Mouse (Mus musculus): Measurements from ENCODE around the gene Ikbip. TPM values are rescaled to one million over a fixed set of nuclear protein-coding genes. Genes with fewer than 3 reads are reported as not detected.

The Ikbip gene
- polyA plus RNA-seq, 1 experiment from 2014 or later = 25.7 TPM

DNA sequence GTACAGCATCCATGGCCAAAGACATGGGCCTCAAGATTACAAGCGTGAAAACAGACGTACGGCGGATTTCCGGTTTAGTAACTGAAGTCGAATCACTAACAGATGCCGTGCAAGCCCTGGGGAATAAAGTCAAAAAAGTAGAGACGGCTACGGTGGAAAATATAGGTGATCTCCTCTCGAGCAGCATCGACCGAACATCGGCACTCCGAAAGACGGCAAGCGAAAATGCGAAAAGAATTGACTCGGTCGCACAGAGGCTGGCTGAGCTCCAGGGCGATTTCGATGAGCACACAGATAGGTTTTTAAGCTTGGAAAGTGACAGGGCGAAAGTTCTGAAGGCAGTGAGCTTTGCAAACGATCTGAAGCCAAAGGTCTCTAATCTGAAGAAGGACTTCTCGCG, 19.2 kb downstream of the Ikbip start:
- ATAC-seq (ENCODE audit: low FRiP score) = no peak
- 92% methylated on average over 25 of the region's 25 CpGs for WGBS

DNA sequence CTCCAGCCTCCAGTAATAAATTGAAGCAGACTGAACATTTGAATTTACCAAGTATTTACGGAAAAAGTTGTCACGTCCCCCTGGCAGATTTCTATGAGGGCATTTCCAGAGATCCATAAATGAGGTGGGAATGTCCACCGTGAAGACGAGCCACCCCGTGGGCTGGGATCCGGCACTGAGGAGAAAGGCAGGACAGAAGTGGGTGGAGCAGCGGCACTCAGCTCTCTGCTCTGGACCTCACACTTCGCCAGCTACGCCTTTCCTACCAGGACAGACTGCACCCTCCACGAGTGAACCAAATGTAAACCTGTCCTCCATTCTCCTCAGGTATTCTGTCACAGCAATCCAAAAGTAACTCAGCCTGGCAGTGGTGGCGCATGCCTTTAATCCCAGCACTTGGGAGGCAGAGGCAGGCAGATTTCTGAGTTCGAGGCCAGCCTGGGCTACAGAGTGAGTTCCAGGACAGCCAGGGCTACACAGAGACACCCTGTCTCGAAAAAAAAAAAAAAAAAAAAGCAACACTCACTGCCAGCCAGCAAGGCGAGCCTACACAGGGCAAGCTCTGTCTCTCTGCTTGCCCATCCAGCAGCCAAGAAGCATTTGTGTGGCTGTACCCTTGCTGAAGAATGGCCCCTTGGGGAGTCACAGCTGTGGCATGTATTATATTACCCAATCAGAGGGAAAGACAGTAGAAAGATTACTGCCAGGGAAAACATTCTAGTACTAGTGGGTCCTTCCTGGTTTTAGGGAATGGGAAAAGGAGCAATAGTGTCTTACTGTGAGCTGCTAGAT, 20.3 kb downstream of the Ikbip start:
- no peaks in the 10 kb centered on the region for H3K27me3 ChIP-seq (ENCODE audit: control insufficient read depth, insufficient read depth, low read length)
- DNase-seq (ENCODE audit: low spot score) = no peak
- no peak overlapping the region for H3K9ac ChIP-seq (ENCODE audit: low read depth, low read length)
- H3K4me1 ChIP-seq (replicated peaks; ENCODE audit: control insufficient read depth, insufficient read depth, low read length) = no peaks in the 10 kb centered on the region
- H3K27ac ChIP-seq (ENCODE audit: low read depth, low read length) = no peak overlapping the region
- H3K4me2 ChIP-seq (replicated peaks; ENCODE audit: low read depth, low read length) = no peak overlapping the region
- WGBS = 96% methylated on average over 13 of the region's 14 CpGs
- H3K9me3 ChIP-seq (ENCODE audit: control insufficient read depth, low read length) = no peaks in the 10 kb centered on the region
- no peak overlapping the region for H3K4me3 ChIP-seq (ENCODE audit: low read depth, low read length)
- no peak for ATAC-seq (ENCODE audit: low FRiP score)
- no peaks in the 10 kb centered on the region for H3K36me3 ChIP-seq (ENCODE audit: control insufficient read depth, insufficient read depth, low read length)

More for the DNA sequence above, 19.2 kb downstream of the Ikbip start:
- Histone ChIP-seq H3K4me3 (ENCODE audit: low read depth, low read length) (no peak overlapping the region), H3K4me1 (replicated peaks; ENCODE audit: control insufficient read depth, insufficient read depth, low read length) (no peaks in the 10 kb centered on the region), H3K9ac (ENCODE audit: low read depth, low read length) (no peak overlapping the region), H3K9me3 (ENCODE audit: control insufficient read depth, low read length) (no peaks in the 10 kb centered on the region), H3K27me3 (ENCODE audit: control insufficient read depth, insufficient read depth, low read length) (no peaks in the 10 kb centered on the region), H3K27ac (ENCODE audit: low read depth, low read length) (no peak overlapping the region), H3K36me3 (ENCODE audit: control insufficient read depth, insufficient read depth, low read length) (no peaks in the 10 kb centered on the region), H3K4me2 (replicated peaks; ENCODE audit: low read depth, low read length) (no peak overlapping the region)
- DNase-seq (ENCODE audit: low spot score) = no peak

DNA sequence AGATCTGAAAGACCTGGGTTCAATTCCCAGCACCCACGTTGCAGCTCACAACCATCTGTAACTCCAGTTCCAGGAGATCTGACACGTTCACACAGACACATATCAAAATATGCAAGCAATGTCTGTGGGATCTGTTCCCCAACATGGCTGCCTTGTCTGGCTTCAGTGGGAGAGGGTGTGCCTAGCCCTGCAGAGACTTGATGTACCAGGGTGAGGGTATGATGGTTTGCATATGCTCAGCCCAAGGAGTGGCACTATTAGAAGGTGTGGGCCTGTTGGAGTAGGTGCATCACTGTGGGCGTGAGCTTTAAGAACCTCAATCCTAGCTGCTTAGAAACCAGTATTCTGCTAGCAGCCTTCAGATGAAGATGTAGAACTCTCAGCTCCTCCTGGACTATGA, 23.2 kb downstream of the Ikbip start:
- WGBS = 88% methylated on average over 3 of the region's 3 CpGs
- H3K9ac ChIP-seq (ENCODE audit: low read depth, low read length) = no peak overlapping the region
- H3K4me3 ChIP-seq (ENCODE audit: low read depth, low read length) = no peak overlapping the region
- DNase-seq (ENCODE audit: low spot score) (no peak), ATAC-seq (ENCODE audit: low FRiP score) (no peak)
- H3K27ac ChIP-seq (ENCODE audit: low read depth, low read length) = no peak overlapping the region
- H3K4me1 ChIP-seq (replicated peaks; ENCODE audit: control insufficient read depth, insufficient read depth, low read length) = no peaks in the 10 kb centered on the region
- H3K27me3 ChIP-seq (ENCODE audit: control insufficient read depth, insufficient read depth, low read length) = no peaks in the 10 kb centered on the region
- H3K36me3 ChIP-seq (ENCODE audit: control insufficient read depth, insufficient read depth, low read length) = no peaks in the 10 kb centered on the region
- no peaks in the 10 kb centered on the region for H3K9me3 ChIP-seq (ENCODE audit: control insufficient read depth, low read length)
- H3K4me2 ChIP-seq (replicated peaks; ENCODE audit: low read depth, low read length) = no peak overlapping the region

DNA sequence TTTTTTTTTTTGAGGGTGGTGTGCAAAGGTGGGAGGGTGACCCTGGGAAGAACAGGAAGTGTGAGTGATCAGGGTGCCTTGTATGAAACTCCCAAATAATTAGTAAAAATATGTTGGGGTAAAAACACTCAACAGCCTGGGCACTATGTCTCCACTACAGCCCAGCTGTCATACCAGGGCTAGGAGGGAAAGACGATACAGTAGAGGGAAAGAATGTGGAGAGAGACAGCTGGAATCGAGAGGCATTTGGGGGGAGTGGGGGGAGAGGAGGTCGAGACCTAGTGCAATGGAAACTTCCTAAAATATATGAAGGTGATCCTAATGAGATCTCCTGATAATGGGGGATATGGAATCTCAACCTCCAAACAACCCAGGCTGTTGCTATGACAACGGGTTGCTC, 27.1 kb downstream of the Ikbip start:
- Histone ChIP-seq H3K27ac (ENCODE audit: low read depth, low read length) (no peak overlapping the region), H3K4me3 (ENCODE audit: low read depth, low read length) (no peak overlapping the region), H3K36me3 (ENCODE audit: control insufficient read depth, insufficient read depth, low read length) (peaks cover 9% of the 10 kb centered on the region; the same call in 1 of the 2 replicates), H3K27me3 (ENCODE audit: control insufficient read depth, insufficient read depth, low read length) (no peaks in the 10 kb centered on the region), H3K4me1 (replicated peaks; ENCODE audit: control insufficient read depth, insufficient read depth, low read length) (no peaks in the 10 kb centered on the region), H3K4me2 (replicated peaks; ENCODE audit: low read depth, low read length) (no peak overlapping the region), H3K9ac (ENCODE audit: low read depth, low read length) (no peak overlapping the region), H3K9me3 (ENCODE audit: control insufficient read depth, low read length) (no peaks in the 10 kb centered on the region)
- ATAC-seq (ENCODE audit: low FRiP score) (no peak), DNase-seq (ENCODE audit: low spot score) (no peak)
- WGBS = 84% methylated on average over 4 of the region's 4 CpGs

DNA sequence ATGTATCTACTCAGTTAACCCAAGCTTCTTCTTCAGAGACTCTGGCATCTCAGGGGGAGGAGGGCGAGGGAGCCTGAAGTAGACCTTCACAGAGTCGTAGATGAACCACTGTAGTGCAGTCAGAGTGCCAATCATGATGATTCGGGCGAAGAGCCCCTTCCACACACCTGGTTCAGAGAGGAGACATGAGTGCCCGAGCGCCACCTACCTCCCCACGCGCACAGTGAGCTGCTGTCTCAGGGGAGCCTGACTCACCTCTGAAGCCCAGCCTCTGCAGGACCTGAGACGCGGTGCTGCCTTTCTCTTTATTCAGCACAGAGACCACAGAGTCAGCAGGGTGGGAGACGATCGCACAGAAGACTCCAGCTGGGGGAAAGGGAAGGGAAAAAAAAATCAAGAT, 34.2 kb downstream of the Ikbip start:
- Histone ChIP-seq H3K4me1 (replicated peaks; ENCODE audit: control insufficient read depth, insufficient read depth, low read length) (no peaks in the 10 kb centered on the region), H3K27me3 (ENCODE audit: control insufficient read depth, insufficient read depth, low read length) (no peaks in the 10 kb centered on the region), H3K27ac (ENCODE audit: low read depth, low read length) (no peak overlapping the region), H3K36me3 (ENCODE audit: control insufficient read depth, insufficient read depth, low read length) (peaks cover 40% of the 10 kb centered on the region), H3K9ac (ENCODE audit: low read depth, low read length) (no peak overlapping the region), H3K4me2 (replicated peaks; ENCODE audit: low read depth, low read length) (no peak overlapping the region), H3K4me3 (ENCODE audit: low read depth, low read length) (no peak overlapping the region), H3K9me3 (ENCODE audit: control insufficient read depth, low read length) (no peaks in the 10 kb centered on the region)
- DNase-seq (ENCODE audit: low spot score) (no peak), ATAC-seq (ENCODE audit: low FRiP score) (no peak)
- 92% methylated on average over 12 of the region's 12 CpGs for WGBS

DNA sequence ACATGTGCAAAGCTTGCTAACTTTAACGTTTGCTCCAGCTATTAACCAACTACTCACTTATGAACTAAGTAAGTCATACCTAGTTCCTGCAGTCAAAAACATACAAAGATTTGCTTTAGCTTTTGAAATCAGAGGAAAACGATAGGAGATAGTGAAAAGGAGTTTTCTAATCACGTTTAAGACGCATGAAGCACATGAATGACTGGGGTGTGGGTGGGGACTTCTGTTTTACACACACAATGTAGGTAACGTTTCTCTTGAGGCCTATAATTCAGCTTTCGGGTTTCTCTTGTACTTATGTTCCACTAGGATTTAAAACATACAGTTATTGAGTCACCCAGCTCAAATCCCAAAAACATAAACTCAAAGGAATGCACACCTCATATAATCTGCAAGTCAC, 39.9 kb downstream of the Ikbip start:
- no peaks in the 10 kb centered on the region for H3K9me3 ChIP-seq (ENCODE audit: control insufficient read depth, low read length)
- H3K27ac ChIP-seq (ENCODE audit: low read depth, low read length) = no peak overlapping the region
- ATAC-seq (ENCODE audit: low FRiP score) (no peak), DNase-seq (ENCODE audit: low spot score) (no peak)
- H3K27me3 ChIP-seq (ENCODE audit: control insufficient read depth, insufficient read depth, low read length) = no peaks in the 10 kb centered on the region
- peak overlapping the region; percentile 89 for H3K9ac ChIP-seq (ENCODE audit: low read depth, low read length)
- WGBS = 44% methylated on average over 6 of the region's 6 CpGs
- no peaks in the 10 kb centered on the region for H3K4me1 ChIP-seq (replicated peaks; ENCODE audit: control insufficient read depth, insufficient read depth, low read length)
- H3K4me2 ChIP-seq (replicated peaks; ENCODE audit: low read depth, low read length) = peak overlapping the region; percentile 91
- peak overlapping the region; percentile 63 for H3K4me3 ChIP-seq (ENCODE audit: low read depth, low read length)
- H3K36me3 ChIP-seq (ENCODE audit: control insufficient read depth, insufficient read depth, low read length) = peaks cover 15% of the 10 kb centered on the region

DNA sequence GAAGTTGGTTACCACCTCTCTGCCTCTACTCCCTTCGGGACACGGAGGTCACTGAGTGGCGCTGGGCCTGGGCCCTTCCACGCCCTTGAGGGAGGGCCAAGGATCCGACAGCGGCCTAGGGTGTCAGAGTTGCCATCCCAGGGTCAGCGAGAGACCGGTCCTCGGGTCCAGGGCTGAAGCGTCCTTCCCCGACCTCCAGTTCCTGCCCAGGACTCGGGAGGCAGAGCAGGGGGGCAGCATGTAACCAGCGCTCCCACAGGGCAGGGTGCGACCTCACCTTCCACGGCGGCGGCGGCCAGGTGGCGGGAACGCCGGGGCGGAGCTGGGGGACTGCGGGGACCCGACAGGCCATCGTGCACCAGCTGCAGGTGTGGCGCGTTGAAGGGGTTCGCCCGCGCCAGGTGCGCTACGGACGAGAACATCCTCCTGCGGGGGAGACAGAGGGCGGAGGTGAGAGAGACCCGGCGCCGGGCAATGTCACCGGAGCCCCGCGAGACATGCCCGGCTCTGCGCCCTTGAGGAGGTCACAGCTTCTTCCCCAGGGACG, 40.6 kb downstream of the Ikbip start:
- Histone ChIP-seq H3K4me2 (replicated peaks; ENCODE audit: low read depth, low read length) (peak overlapping the region; percentile 91), H3K4me3 (ENCODE audit: low read depth, low read length) (peak overlapping the region; percentile 63), H3K27ac (ENCODE audit: low read depth, low read length) (peak overlapping the region; percentile 84), H3K36me3 (ENCODE audit: control insufficient read depth, insufficient read depth, low read length) (peaks cover 9% of the 10 kb centered on the region), H3K27me3 (ENCODE audit: control insufficient read depth, insufficient read depth, low read length) (no peaks in the 10 kb centered on the region), H3K4me1 (replicated peaks; ENCODE audit: control insufficient read depth, insufficient read depth, low read length) (no peaks in the 10 kb centered on the region), H3K9ac (ENCODE audit: low read depth, low read length) (peak overlapping the region; percentile 89), H3K9me3 (ENCODE audit: control insufficient read depth, low read length) (no peaks in the 10 kb centered on the region)
- 0% methylated on average over 43 of the region's 44 CpGs for WGBS
- peak; percentile 42 for DNase-seq (ENCODE audit: low spot score)
- no peak; the same call in none of the 2 replicates for ATAC-seq (ENCODE audit: low FRiP score)

DNA sequence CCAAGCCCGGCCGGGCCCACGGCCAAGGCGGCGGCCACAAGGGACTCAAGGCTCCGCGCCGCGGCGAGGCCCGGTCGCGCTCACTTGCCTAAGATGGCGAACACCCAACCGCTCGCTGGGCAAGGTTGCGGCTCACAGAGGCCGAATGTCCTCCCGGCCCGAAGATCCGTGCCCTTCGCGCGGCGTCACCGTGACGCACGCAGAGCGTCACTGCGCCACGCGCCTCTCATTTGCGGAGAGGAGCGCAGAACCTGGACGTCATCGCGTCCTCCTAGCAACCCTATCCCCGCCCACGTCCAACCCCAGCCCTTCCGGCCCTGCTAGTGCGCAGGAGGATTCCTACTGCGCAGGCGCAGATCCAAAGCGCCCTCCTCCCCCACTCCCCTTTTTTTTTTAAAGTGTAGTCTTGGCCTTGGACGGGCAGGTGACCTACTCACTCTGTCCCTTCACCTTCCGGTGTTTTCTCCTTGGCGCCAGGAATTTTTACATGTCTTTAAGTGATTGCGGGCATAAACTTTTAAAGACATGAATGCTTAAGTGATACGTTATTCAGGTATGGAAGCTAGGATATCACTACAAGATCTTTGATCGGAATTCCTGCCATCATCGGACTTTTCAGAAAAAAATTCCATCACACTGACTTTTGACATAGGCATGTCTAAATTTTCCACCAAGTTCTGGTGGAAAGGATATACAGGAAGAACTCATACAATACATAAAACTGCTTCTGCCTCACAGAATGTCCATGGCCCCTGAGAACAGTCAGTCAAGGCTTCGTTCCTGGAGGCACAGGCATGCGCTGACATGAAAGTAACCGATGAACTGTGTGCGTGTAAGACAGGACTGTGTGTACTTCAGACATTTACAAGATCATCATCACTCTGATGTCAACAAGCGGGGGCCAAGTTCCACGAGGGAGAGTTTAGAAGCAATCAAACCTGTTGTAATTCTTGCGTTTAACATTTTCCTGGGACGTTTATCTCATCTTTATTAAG, 41.4 kb downstream of the Ikbip start, which contains the start of gene Slc25a3:
Gene Slc25a3, minus strand, starts transcription at position 232 of the 995 bp plus-strand sequence.
- peak within 1 kb of the TSS; percentile 89 for H3K9ac ChIP-seq (ENCODE audit: low read depth, low read length)
- peak within 1 kb of the TSS; percentile 63 for H3K4me3 ChIP-seq (ENCODE audit: low read depth, low read length)
- peaks cover 8% of the 10 kb centered on the region; the same call in 1 of the 2 replicates for H3K36me3 ChIP-seq (ENCODE audit: control insufficient read depth, insufficient read depth, low read length)
- no peaks in the 10 kb centered on the region for H3K4me1 ChIP-seq (replicated peaks; ENCODE audit: control insufficient read depth, insufficient read depth, low read length)
- H3K4me2 ChIP-seq (replicated peaks; ENCODE audit: low read depth, low read length) = peak within 1 kb of the TSS; percentile 91
- peak within 1 kb of the TSS; percentile 84 for H3K27ac ChIP-seq (ENCODE audit: low read depth, low read length)
- WGBS = 15% methylated on average over 55 of the region's 59 CpGs
- ATAC-seq (ENCODE audit: low FRiP score) (peak; percentile 99), DNase-seq (ENCODE audit: low spot score) (peak; percentile 100)
- no peaks in the 10 kb centered on the region for H3K9me3 ChIP-seq (ENCODE audit: control insufficient read depth, low read length)
- H3K27me3 ChIP-seq (ENCODE audit: control insufficient read depth, insufficient read depth, low read length) = no peaks in the 10 kb centered on the region

Measured in hindbrain, embryonic 11.5 days (tissue).